Mouse (Mus musculus): ENCODE data around the gene Slc7a15.

DNA sequence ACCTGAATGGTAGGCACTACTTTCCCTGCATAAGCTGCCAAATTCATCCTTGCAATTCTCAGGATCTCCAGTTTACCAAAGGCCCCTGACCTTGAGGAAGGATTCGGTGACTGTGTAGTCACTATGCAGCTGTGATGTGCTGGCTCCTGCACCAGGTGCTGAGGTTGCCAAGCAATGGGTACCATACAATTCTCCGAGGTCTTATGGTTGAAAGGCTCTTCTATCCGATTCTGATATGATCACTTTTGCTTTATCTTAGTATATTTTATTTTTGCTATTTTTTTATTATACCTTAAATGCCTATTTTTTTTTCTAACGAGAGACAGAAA is 110.2 kb downstream of the Slc7a15 start:
- TF ChIP-seq POLR2A (IDR thresholded peaks at IDR 0.05; ENCODE audit: insufficient read length, low read depth) (no peak), USF1 (IDR thresholded peaks at IDR 0.05; ENCODE audit: low read depth) (no peak), TCF3 (IDR thresholded peaks at IDR 0.05; ENCODE audit: insufficient read length, low read depth) (no peak), MYOG (IDR thresholded peaks at IDR 0.05; ENCODE audit: control insufficient read depth in 1 of 3, insufficient read depth in 1 of 3, insufficient read length in 2 of 3, low read depth in 2 of 3) (no peak), TCF12 (IDR thresholded peaks at IDR 0.05; ENCODE audit: insufficient read depth, poor library complexity, severe bottlenecking) (no peak), POLR2AphosphoS2 (IDR thresholded peaks at IDR 0.05; ENCODE audit: insufficient read length, low read depth) (no peak), CEBPB (IDR thresholded peaks at IDR 0.05; ENCODE audit: insufficient read depth, poor library complexity, severe bottlenecking) (no peak), MYOD1 (IDR thresholded peaks at IDR 0.05; ENCODE audit: control insufficient read depth in 1 of 3, insufficient read length in 2 of 3, low read depth in 2 of 3) (no peak), E2F4 (IDR thresholded peaks at IDR 0.05; ENCODE audit: insufficient read depth) (no peak), MAX (IDR thresholded peaks at IDR 0.05; ENCODE audit: low read depth) (no peak), SRF (IDR thresholded peaks at IDR 0.05; ENCODE audit: control insufficient read depth, insufficient read length, low read depth) (no peak)

All from myocyte (in vitro differentiated cells).